In genomic region chr4:109978858-109979340, GRCm38 (mm10) we compare ENCODE assay signal across 13 mouse cellular contexts. TPM values are rescaled to one million over a fixed set of nuclear protein-coding genes. Genes with fewer than 3 reads are reported as not detected.
DNase-seq lines count a peak whose midpoint lies in the region; ATAC-seq and TF ChIP-seq lines count a peak whose summit lies in the region.
"Had no signal": no experiment of that assay in that cellular context is flagged by ENCODE, and none has a peak within 500 bp of the region (broad histone marks: within the 10 kb centered on the region; RNA-seq: fewer than 3 reads in every experiment).

No protein-coding gene starts in this region.

- intact Hi-C loops in gastrocnemius, adult 2 months (cut with DNase I): no loop called here
- intact Hi-C loops in left cerebral cortex, postnatal 36 days (cut with DNase I): no loop called here

- peak overlapping the region; percentile 60 for H3K4me3 ChIP-seq in hindbrain, embryonic 10.5 days
- no peak overlapping the region for H3K4me3 ChIP-seq in hindbrain, embryonic 14.5 days (replicated peaks; ENCODE audit: low read length)
- peak overlapping the region; percentile 83 for H3K4me3 ChIP-seq in testis, adult 2 months (ENCODE audit: control insufficient read depth, low read depth, low read length)
- H3K4me3 ChIP-seq in forebrain, postnatal 0 days (ENCODE audit: low read depth, low read length): peak overlapping the region; percentile 39
- no peak overlapping the region for H3K4me3 ChIP-seq in gastrocnemius, adult 2 months

- 1% methylated on average over 9 of the region's 9 CpGs for WGBS in hindbrain, embryonic 10.5 days
- 2% methylated on average over 9 of the region's 9 CpGs for WGBS in hindbrain, embryonic 14.5 days
- 2% methylated on average over 9 of the region's 9 CpGs for WGBS in forebrain, postnatal 0 days

- no peaks in the 10 kb centered on the region for H3K36me3 ChIP-seq in hindbrain, embryonic 10.5 days
- no peaks in the 10 kb centered on the region for H3K36me3 ChIP-seq in hindbrain, embryonic 14.5 days (replicated peaks; ENCODE audit: control insufficient read depth, insufficient read depth)
- no peaks in the 10 kb centered on the region for H3K36me3 ChIP-seq in testis, adult 2 months (ENCODE audit: control insufficient read depth, insufficient read depth, low read length)
- no peaks in the 10 kb centered on the region for H3K36me3 ChIP-seq in forebrain, postnatal 0 days (ENCODE audit: insufficient read depth)

- no peak for ATAC-seq in hindbrain, embryonic 14.5 days (ENCODE audit: low FRiP score)
- no peak for ATAC-seq in forebrain, postnatal 0 days

- no peak overlapping the region; the same call in 1 of the 2 replicates for H3K4me2 ChIP-seq in hindbrain, embryonic 14.5 days (replicated peaks)
- peak overlapping the region; percentile 60 for H3K4me2 ChIP-seq in forebrain, postnatal 0 days (ENCODE audit: low read depth)

- H3K9ac ChIP-seq in hindbrain, embryonic 14.5 days: no peak overlapping the region
- no peak overlapping the region for H3K9ac ChIP-seq in forebrain, postnatal 0 days

- H3K4me1 ChIP-seq in hindbrain, embryonic 10.5 days (replicated peaks): peaks cover 54% of the 10 kb centered on the region
- peaks cover 23% of the 10 kb centered on the region for H3K4me1 ChIP-seq in hindbrain, embryonic 14.5 days (replicated peaks; ENCODE audit: control insufficient read depth, insufficient read depth, low read length)
- H3K4me1 ChIP-seq in testis, adult 2 months (ENCODE audit: control insufficient read depth, insufficient read depth, low read length): peaks cover 64% of the 10 kb centered on the region
- peaks cover 4% of the 10 kb centered on the region for H3K4me1 ChIP-seq in forebrain, postnatal 0 days (ENCODE audit: insufficient read depth)

- peaks cover 100% of the 10 kb centered on the region for H3K27me3 ChIP-seq in hindbrain, embryonic 10.5 days (ENCODE audit: insufficient read depth, poor library complexity, severe bottlenecking)
- H3K27me3 ChIP-seq in hindbrain, embryonic 14.5 days (ENCODE audit: control insufficient read depth, insufficient read depth, low read length): peaks cover 98% of the 10 kb centered on the region
- peaks cover 8% of the 10 kb centered on the region for H3K27me3 ChIP-seq in testis, adult 2 months (ENCODE audit: control insufficient read depth, insufficient read depth, low read length)
- peaks cover 56% of the 10 kb centered on the region for H3K27me3 ChIP-seq in forebrain, postnatal 0 days (ENCODE audit: insufficient read depth, low read length)

- no peak for DNase-seq in hindbrain, embryonic 10.5 days (ENCODE audit: low spot score)
- DNase-seq in hindbrain, embryonic 14.5 days (ENCODE audit: low spot score): no peak
- DNase-seq in testis, postnatal 14 days (ENCODE audit: low spot score): no peak
- peak; percentile 26 for DNase-seq in forebrain, postnatal 0 days
- peak; percentile 27 for DNase-seq in testis, postnatal 10 days (ENCODE audit: low spot score)
- DNase-seq in gastrocnemius, adult 2 months: no peak
- DNase-seq in left cerebral cortex, postnatal 36 days (ENCODE audit: low spot score in 2 of 2): no peak
- DNase-seq: lung, postnatal 36 days; right cerebral cortex, postnatal 4 days; thymus, adult 18-20 months had no signal

- no peak for TF ChIP-seq CTCF in testis, adult 2 months (IDR thresholded peaks at IDR 0.05; ENCODE audit: control insufficient read depth, insufficient read depth, insufficient replicate concordance, low read depth, low read length)
- TF ChIP-seq CTCF in forebrain, postnatal 0 days (IDR thresholded peaks at IDR 0.05; ENCODE audit: low read depth): no peak
- TF ChIP-seq CTCF in gastrocnemius, adult 2 months (IDR thresholded peaks at IDR 0.05): no peak

- H3K27ac ChIP-seq in hindbrain, embryonic 10.5 days: no peak overlapping the region
- no peak overlapping the region for H3K27ac ChIP-seq in hindbrain, embryonic 14.5 days
- H3K27ac ChIP-seq in testis, adult 2 months (ENCODE audit: control insufficient read depth, insufficient read depth, low read depth, low read length): no peak overlapping the region
- no peak overlapping the region for H3K27ac ChIP-seq in forebrain, postnatal 0 days (ENCODE audit: low read depth, low read length)
- no peak overlapping the region for H3K27ac ChIP-seq in gastrocnemius, adult 2 months

- no peak for TF ChIP-seq POLR2A in testis, adult 2 months (IDR thresholded peaks at IDR 0.05; ENCODE audit: control insufficient read depth, low read depth, low read length)

- H3K9me3 ChIP-seq in hindbrain, embryonic 10.5 days: no peaks in the 10 kb centered on the region
- no peaks in the 10 kb centered on the region for H3K9me3 ChIP-seq in hindbrain, embryonic 14.5 days (ENCODE audit: control insufficient read depth, low read length)
- peaks cover 4% of the 10 kb centered on the region; the same call in 1 of the 2 replicates for H3K9me3 ChIP-seq in forebrain, postnatal 0 days (ENCODE audit: low read length)

RNA-seq across cellular contexts. Expression of gene Dmrta2, which starts 1.0 kb away (rescaled TPM):
- polyA plus RNA-seq in hindbrain, embryonic 10.5 days (2016; fragmentation: Nextera tagmentation; extraction: Ambion mirVana): 0.30 and 0.41 TPM in 2 replicates
- 0.08 TPM in 1 of 2 replicates, not detected in the other for polyA plus RNA-seq in hindbrain, embryonic 14.5 days (2014; fragmentation: Nextera tagmentation; extraction: Ambion mirVana)
- 3.8 and 6.3 TPM in 2 replicates for polyA plus RNA-seq in testis, adult 2 months (2012; rRNA removed)
- total RNA-seq in forebrain, postnatal 0 days (2014; rRNA removed): 6.3 and 7.3 TPM in 2 replicates
- polyA plus RNA-seq in forebrain, postnatal 0 days (2015; fragmentation: Nextera tagmentation; extraction: Ambion mirVana): 0.87 and 1.4 TPM in 2 replicates
- under 1 TPM in 1 of 2 experiments, not detected in 1; 0.08 TPM for total RNA-seq in gastrocnemius, adult 2 months (2021)
- total RNA-seq in left cerebral cortex, postnatal 36 days (2021): 1 to 10 TPM; 2.4 to 2.7 TPM
- total RNA-seq: granulocyte monocyte progenitor cell, adult 5-6 weeks; neutrophil, adult 5-6 weeks had no signal

Comparison
In these comparisons a context has a peak if more than half of its experiments do, and no peak if none do; other contexts are left out.
1. DNase-seq: peak in forebrain, postnatal 0 days (single experiment) and testis, postnatal 10 days (single experiment); none in hindbrain, embryonic 10.5 days (single experiment), hindbrain, embryonic 14.5 days (single experiment), testis, postnatal 14 days (single experiment), gastrocnemius, adult 2 months (single experiment) and left cerebral cortex, postnatal 36 days (0 of 2).
2. H3K4me3 ChIP-seq: peak in hindbrain, embryonic 10.5 days (single experiment), testis, adult 2 months (single experiment) and forebrain, postnatal 0 days (single experiment); none in hindbrain, embryonic 14.5 days (single experiment) and gastrocnemius, adult 2 months (single experiment).